Mouse (Mus musculus) brain, embryonic 14.5 days (tissue): ENCODE results near the gene Atxn10.

Source experiments
- CTCF ChIP-seq: fragments of 200-500 bp; IDR thresholded peaks from 2 replicates; pipeline ENCODE4 v1.5.1; 2012; ENCODE audit warnings: inconsistent platforms, mild to moderate bottlenecking, moderate library complexity, borderline replicate concordance; ENCODE audit not compliant: insufficient read depth, insufficient read length; ENCODE audit errors: extremely low read depth
- POLR2A ChIP-seq: fragments of 200-500 bp; IDR thresholded peaks from 2 replicates; pipeline ENCODE4 v1.6.1; 2012; ENCODE audit warnings: mild to moderate bottlenecking, inconsistent platforms, borderline replicate concordance; ENCODE audit not compliant: poor library complexity, insufficient read depth, insufficient read length, severe bottlenecking; ENCODE audit errors: extremely low read depth

DNA sequence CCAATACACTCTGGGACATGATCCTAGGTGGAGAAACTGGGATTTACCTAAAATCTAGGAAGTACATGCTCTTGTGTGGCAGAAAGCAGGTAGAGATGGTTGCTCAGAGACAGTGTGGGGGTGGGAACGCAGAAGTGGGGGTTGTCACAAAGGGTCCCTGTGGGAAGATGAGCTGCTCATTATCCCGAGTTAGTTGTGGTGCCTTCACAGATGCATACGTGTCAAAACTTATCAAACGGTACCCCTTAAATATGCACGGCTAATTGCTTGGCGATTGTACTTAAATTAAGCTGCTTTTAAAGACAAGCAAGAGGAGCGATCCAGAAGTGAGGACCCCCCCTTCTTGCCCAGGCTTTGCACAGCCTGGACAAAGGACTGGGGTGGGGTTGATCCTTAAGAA, 153.7 kb downstream of the Atxn10 start:
- TF ChIP-seq CTCF (no peak), POLR2A (no peak)
